Mouse (Mus musculus): Measurements from ENCODE around the gene Prkab2. TPM values are rescaled to one million over a fixed set of nuclear protein-coding genes. Genes with fewer than 3 reads are reported as not detected.

Gene Prkab2
- polyA plus RNA-seq, 1 experiment from 2014 or later: 7.4 TPM

DNA sequence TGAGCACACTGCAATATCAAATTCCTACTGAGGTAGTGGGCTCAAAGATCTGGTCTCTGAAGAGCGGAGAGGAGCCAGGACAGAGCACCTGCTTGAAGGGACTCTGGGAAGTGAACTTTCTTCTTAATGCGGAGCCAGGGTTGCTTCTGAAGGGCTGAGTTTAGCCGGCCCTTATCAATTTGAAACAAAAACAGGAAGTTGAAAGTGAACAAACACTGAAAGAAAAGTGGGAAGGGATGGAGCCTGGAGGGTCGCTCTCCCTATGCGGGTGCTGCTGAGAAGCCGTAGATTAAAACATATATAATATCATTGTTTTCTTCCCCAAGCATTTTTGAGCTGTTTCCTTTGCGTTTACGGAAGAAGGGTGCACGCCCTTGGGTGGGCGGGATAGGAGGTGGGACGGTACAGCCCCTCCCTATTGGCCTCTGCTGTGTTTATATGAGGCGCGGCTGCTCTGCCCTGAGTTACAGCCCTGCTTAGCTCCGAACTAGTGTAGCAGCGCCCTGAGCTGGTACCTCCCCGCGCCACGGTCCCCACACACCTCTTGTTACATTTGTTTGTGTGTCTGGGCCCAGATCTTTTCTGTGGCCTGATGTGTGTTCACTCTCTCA lies 29.5 kb upstream of the Prkab2 start, which contains the start of gene Fmo5:
Gene Fmo5, plus strand, starts transcription at position 414 of the 611 bp plus-strand sequence.
- Histone ChIP-seq H3K9me3 (no peaks in the 10 kb centered on the region), H3K4me2 (peak within 1 kb of the TSS; percentile 58), H3K4me3 (peak within 1 kb of the TSS; percentile 43), H3K36me3 (no peaks in the 10 kb centered on the region), H3K9ac (peak within 1 kb of the TSS; percentile 14; the same call in 1 of the 2 replicates), H3K27ac (no peak within 1 kb of the TSS), H3K4me1 (peaks cover 5% of the 10 kb centered on the region; the same call in 1 of the 2 replicates), H3K27me3 (no peaks in the 10 kb centered on the region)
- WGBS: 1% methylated on average over 18 of the region's 18 CpGs
- ATAC-seq (ENCODE audit: insufficient number of reproducible peaks, low FRiP score, low TSS enrichment, low read depth): peak; percentile 79

DNA sequence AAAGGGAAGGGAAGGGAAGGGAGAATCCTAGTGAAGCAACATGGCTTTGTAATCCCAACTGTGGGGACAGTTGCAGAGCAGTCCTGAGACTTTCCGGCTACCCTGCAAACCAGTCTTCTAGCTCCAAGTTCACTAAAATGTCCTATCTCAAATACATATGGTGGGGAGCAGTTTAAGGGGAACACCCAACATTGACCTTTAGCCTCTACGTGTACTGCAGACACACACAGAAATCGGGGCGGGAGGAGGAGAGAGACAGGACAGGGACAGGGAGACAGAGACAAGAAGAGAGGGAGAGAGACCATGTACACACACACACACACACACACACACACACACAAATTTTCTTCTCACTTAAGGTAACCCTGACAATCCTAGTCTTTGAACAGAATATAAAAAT lies 28.1 kb upstream of the Prkab2 start:
- Histone ChIP-seq H3K27me3 (no peaks in the 10 kb centered on the region), H3K9me3 (no peaks in the 10 kb centered on the region), H3K4me1 (peaks cover 12% of the 10 kb centered on the region), H3K4me3 (no peak overlapping the region), H3K36me3 (no peaks in the 10 kb centered on the region), H3K9ac (no peak overlapping the region), H3K27ac (no peak overlapping the region), H3K4me2 (no peak overlapping the region)
- WGBS: 82% methylated on average over 4 of the region's 4 CpGs
- no peak for ATAC-seq (ENCODE audit: insufficient number of reproducible peaks, low FRiP score, low TSS enrichment, low read depth)

DNA sequence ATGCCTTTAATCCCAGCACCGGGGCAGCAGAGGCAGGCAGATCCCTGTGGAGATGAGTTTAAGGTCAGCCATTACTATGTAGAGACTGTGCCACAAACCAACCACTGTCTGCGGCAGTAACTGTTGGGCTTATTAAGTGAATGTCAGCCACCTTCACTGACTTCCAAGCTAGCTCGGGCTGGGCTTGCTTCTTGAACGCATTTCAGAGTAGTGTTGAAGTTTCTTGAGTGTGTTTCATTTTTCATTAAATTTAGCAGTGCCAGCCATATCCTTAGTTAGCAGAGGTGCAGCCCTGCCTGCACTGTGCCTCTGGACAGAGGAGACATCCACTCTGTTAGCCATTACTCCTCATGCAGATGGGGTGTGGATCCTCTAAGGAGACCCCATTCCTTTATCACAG lies 27.2 kb upstream of the Prkab2 start:
- peaks cover 12% of the 10 kb centered on the region for H3K4me1 ChIP-seq
- H3K4me3 ChIP-seq: no peak overlapping the region
- no peak for ATAC-seq (ENCODE audit: insufficient number of reproducible peaks, low FRiP score, low TSS enrichment, low read depth)
- WGBS: 94% methylated on average over 4 of the region's 4 CpGs
- H3K4me2 ChIP-seq: no peak overlapping the region
- no peaks in the 10 kb centered on the region for H3K9me3 ChIP-seq
- H3K27me3 ChIP-seq: no peaks in the 10 kb centered on the region
- H3K9ac ChIP-seq: no peak overlapping the region
- H3K27ac ChIP-seq: no peak overlapping the region
- no peaks in the 10 kb centered on the region for H3K36me3 ChIP-seq

DNA sequence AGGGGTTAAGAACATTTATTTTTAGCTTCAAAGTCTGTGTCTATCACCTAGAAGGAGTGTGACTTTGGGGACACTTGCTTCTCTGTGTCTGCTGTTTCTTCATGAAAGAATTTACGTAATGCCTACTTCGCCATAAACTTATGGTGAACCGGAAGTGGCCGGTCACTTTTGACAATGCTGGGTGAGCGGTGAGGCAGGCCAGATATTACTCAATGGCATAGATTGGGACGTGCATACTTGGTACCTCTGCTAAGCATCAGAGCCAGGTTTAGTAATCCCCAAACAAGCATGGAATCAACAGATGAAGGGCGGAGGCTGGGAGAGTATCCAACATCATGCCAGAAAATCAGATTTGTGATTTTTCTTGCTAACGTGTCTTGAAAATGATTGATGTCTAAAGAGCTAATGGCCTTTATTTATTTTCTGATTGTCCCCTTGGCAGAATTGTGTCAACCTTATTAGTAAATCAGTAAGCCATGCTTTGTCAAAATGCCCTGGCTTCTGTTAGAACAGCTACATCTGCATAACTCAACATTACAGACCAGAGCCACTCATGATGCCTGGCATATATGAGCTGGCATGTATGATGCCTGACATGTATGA lies 26.6 kb upstream of the Prkab2 start:
- H3K36me3 ChIP-seq: no peaks in the 10 kb centered on the region
- H3K4me2 ChIP-seq: no peak overlapping the region
- 84% methylated on average over 8 of the region's 8 CpGs for WGBS
- peaks cover 12% of the 10 kb centered on the region for H3K4me1 ChIP-seq
- no peak overlapping the region for H3K9ac ChIP-seq
- no peak for ATAC-seq (ENCODE audit: insufficient number of reproducible peaks, low FRiP score, low TSS enrichment, low read depth)
- H3K4me3 ChIP-seq: no peak overlapping the region
- no peaks in the 10 kb centered on the region for H3K27me3 ChIP-seq
- H3K27ac ChIP-seq: no peak overlapping the region
- no peaks in the 10 kb centered on the region for H3K9me3 ChIP-seq

DNA sequence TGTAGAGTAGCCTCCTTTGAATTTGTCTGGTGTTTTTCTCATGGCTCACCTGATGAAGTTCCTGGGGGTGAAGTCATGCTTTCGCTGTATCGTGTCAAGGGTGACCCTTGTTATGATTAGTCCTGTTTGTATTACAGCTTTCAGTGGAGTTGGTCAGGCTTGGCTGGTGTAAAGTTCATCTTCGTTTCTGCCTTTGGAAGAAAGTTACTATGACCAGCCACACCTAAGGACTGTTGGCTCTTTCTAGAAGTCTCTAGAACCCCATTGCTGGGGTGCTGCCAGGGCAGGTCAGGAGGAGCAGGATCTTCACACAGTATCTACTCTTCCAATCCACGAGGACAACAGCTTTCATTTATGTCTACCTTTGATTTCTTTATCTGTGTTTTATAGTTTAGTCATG lies 24.5 kb upstream of the Prkab2 start:
- 72% methylated on average over 4 of the region's 4 CpGs for WGBS
- H3K27me3 ChIP-seq: no peaks in the 10 kb centered on the region
- no peak for ATAC-seq (ENCODE audit: insufficient number of reproducible peaks, low FRiP score, low TSS enrichment, low read depth)
- H3K9ac ChIP-seq: no peak overlapping the region
- no peak overlapping the region for H3K27ac ChIP-seq
- H3K4me3 ChIP-seq: no peak overlapping the region
- H3K4me1 ChIP-seq: peaks cover 12% of the 10 kb centered on the region
- no peaks in the 10 kb centered on the region for H3K36me3 ChIP-seq
- no peaks in the 10 kb centered on the region for H3K9me3 ChIP-seq
- no peak overlapping the region for H3K4me2 ChIP-seq

DNA sequence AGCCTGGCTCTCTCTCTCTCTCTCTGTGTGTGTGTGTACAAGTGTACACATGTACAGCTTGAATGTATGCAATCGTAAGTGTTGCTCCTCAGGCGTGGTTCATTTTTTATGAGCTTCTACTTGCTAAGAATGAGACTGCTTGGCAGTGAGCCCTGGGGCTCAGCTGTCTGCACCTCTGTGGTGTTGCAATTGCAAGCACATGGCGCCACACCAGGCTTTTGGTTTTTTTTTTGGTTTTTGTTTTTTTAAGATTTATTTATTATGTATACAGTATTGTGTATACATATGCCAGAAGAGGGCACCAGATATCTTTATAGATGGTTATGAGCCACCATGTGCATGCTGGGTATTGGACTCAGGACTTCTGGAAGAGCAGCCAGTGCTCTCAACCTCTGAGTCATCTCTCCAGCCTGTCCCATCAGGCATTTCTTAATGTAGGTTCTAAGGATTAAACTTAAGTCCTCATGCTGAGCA lies 23.7 kb upstream of the Prkab2 start:
- no peaks in the 10 kb centered on the region for H3K36me3 ChIP-seq
- peaks cover 7% of the 10 kb centered on the region for H3K4me1 ChIP-seq
- no peaks in the 10 kb centered on the region for H3K9me3 ChIP-seq
- H3K27me3 ChIP-seq: no peaks in the 10 kb centered on the region
- H3K9ac ChIP-seq: no peak overlapping the region
- peak overlapping the region; percentile 40; the same call in 1 of the 2 replicates for H3K27ac ChIP-seq
- 11% methylated on average over 3 of the region's 3 CpGs for WGBS
- peak; percentile 71; the same call in 1 of the 2 replicates for ATAC-seq (ENCODE audit: insufficient number of reproducible peaks, low FRiP score, low TSS enrichment, low read depth)
- no peak overlapping the region for H3K4me3 ChIP-seq
- no peak overlapping the region for H3K4me2 ChIP-seq

DNA sequence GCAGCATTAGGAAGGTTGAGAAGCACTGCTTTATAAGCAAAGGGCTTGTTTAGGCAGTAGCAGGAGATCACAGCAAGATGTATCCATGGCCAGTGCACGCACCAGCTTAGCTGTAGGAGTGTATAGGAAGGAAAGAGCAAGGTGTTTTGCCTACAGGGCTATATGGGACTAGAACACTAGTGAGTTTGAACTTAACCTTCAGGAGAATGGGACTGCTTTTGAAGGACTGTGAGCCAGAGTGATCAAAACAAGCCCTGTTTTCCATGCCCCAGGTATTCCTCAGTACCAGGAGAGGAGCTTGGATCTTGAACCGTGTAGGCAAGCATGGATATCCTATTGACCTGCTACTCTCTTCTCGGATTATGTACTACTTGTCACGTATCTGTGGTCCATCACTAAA lies 16.6 kb upstream of the Prkab2 start:
- Histone ChIP-seq H3K4me1 (no peaks in the 10 kb centered on the region), H3K4me2 (no peak overlapping the region), H3K4me3 (no peak overlapping the region), H3K27ac (no peak overlapping the region), H3K36me3 (no peaks in the 10 kb centered on the region), H3K9ac (no peak overlapping the region), H3K9me3 (no peaks in the 10 kb centered on the region), H3K27me3 (no peaks in the 10 kb centered on the region)
- no peak for ATAC-seq (ENCODE audit: insufficient number of reproducible peaks, low FRiP score, low TSS enrichment, low read depth)
- 93% methylated on average over 4 of the region's 4 CpGs for WGBS

DNA sequence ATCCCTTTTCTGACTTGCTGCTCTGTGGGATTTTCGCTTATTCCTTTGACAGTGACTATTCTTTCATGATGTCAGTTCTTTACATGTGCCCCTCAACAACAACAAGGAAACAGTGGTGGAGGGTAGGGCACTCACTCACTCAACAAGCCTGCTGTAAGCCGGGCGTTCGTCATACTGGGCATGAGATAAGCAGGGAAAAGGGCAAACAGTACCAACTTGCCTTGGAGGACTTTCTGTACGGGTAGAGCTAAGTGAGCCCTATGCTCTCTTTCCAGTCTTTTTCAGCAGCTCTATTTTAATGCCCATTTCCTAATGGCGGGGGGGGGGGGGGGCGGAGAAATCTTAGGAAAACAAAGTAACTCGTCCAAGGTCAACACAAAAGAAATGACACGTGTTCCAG lies 16.0 kb upstream of the Prkab2 start:
- no peaks in the 10 kb centered on the region for H3K27me3 ChIP-seq
- ATAC-seq (ENCODE audit: insufficient number of reproducible peaks, low FRiP score, low TSS enrichment, low read depth): no peak
- no peak overlapping the region for H3K27ac ChIP-seq
- H3K4me1 ChIP-seq: no peaks in the 10 kb centered on the region
- no peaks in the 10 kb centered on the region for H3K36me3 ChIP-seq
- H3K4me2 ChIP-seq: no peak overlapping the region
- H3K9me3 ChIP-seq: no peaks in the 10 kb centered on the region
- no peak overlapping the region for H3K9ac ChIP-seq
- H3K4me3 ChIP-seq: no peak overlapping the region
- WGBS: 89% methylated on average over 9 of the region's 9 CpGs

DNA sequence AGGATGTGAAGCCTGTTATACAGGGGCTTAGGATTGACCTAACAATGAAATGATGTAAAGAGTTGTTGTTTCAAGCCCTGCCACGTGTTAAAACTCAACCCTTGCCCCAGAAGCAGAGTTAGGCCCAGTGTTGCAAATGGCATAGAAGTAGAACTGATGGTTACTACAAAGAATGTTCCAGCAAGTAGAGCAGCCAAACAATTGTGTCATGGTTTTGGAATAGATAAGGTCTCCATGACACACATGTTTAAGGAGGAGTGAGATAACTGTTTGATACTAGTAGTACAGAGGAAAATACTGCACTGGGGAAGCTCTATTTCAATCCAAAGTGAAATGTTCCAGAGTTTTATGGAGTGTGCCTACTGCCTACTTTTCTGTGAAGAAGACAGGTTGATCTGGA lies 9.5 kb upstream of the Prkab2 start:
- Histone ChIP-seq H3K27me3 (no peaks in the 10 kb centered on the region), H3K9ac (no peak overlapping the region), H3K4me1 (no peaks in the 10 kb centered on the region), H3K9me3 (no peaks in the 10 kb centered on the region), H3K27ac (no peak overlapping the region), H3K4me2 (no peak overlapping the region), H3K4me3 (no peak overlapping the region), H3K36me3 (no peaks in the 10 kb centered on the region)
- 38% methylated on average over 1 of the region's 1 CpGs for WGBS
- ATAC-seq (ENCODE audit: insufficient number of reproducible peaks, low FRiP score, low TSS enrichment, low read depth): no peak

DNA sequence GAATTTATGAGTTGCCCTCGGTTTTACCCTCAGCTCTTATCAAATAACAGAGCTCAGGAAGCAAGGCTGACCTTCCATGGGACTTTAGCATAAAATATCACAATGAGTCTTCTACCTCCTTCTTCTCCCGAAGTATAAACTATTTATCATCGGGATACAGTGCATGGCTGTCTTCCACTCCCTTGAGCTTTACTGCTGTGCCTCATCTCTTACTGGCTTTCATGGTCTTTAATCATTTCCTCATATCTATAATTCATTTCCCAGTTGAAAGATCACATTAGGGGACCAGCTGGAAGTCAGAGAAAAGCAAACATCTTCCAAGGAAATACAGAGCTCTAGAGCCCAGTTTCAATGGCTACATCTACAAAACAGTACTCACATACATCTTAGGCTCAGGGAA lies 9.0 kb upstream of the Prkab2 start:
- Histone ChIP-seq H3K27me3 (no peaks in the 10 kb centered on the region), H3K27ac (no peak overlapping the region), H3K9me3 (no peaks in the 10 kb centered on the region), H3K4me1 (no peaks in the 10 kb centered on the region), H3K36me3 (no peaks in the 10 kb centered on the region), H3K9ac (no peak overlapping the region), H3K4me2 (no peak overlapping the region), H3K4me3 (no peak overlapping the region)
- 78% methylated on average over 3 of the region's 3 CpGs for WGBS
- no peak for ATAC-seq (ENCODE audit: insufficient number of reproducible peaks, low FRiP score, low TSS enrichment, low read depth)

DNA sequence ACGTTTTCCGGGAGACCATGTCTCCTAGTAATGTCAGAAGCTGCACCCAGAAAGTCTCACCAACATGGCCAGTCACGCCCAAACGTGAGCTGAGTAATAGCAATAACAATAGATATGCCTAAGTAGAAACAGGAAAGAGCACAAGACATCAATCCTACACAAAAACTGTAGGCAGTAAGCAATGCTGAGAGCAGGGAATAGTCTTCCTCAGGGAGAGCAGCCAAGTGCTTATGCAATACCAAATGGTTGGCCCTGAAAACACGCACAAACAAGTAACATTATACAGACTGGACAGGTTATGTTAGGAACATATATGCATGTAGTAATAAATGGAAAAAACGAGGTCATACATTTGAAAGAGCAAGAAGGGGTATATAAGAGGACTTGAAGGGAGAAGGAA lies 8.5 kb upstream of the Prkab2 start:
- H3K9me3 ChIP-seq: no peaks in the 10 kb centered on the region
- no peak overlapping the region for H3K9ac ChIP-seq
- no peak overlapping the region for H3K4me3 ChIP-seq
- no peaks in the 10 kb centered on the region for H3K27me3 ChIP-seq
- H3K36me3 ChIP-seq: no peaks in the 10 kb centered on the region
- H3K4me1 ChIP-seq: no peaks in the 10 kb centered on the region
- no peak overlapping the region for H3K27ac ChIP-seq
- WGBS: 74% methylated on average over 6 of the region's 6 CpGs
- no peak for ATAC-seq (ENCODE audit: insufficient number of reproducible peaks, low FRiP score, low TSS enrichment, low read depth)
- H3K4me2 ChIP-seq: no peak overlapping the region

DNA sequence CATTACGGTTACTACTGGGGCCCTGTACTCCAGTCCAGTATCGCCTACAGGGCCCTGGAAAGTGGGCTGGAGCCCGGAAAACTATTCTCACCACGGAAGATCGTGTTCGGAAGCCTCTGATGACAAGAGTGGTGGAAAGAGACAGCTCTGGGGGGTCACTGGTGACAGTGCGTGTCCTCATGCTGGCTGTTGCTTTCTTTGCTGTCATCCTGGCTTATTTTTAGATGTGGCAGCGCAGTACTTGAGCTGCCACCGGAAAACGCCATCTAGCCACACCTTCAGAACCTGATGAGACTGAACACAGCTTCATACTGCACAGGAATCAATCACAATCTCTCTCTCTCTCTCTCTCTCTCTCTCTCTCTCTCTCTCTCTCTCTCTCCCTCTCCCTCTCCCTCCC lies 6.4 kb upstream of the Prkab2 start:
- Histone ChIP-seq H3K4me3 (no peak overlapping the region), H3K4me2 (no peak overlapping the region), H3K9ac (no peak overlapping the region), H3K36me3 (no peaks in the 10 kb centered on the region), H3K27me3 (no peaks in the 10 kb centered on the region), H3K27ac (no peak overlapping the region), H3K4me1 (no peaks in the 10 kb centered on the region), H3K9me3 (no peaks in the 10 kb centered on the region)
- ATAC-seq (ENCODE audit: insufficient number of reproducible peaks, low FRiP score, low TSS enrichment, low read depth): no peak
- WGBS: 86% methylated on average over 10 of the region's 10 CpGs

Measured in limb, embryonic 15.5 days (tissue).